Mouse (Mus musculus) E14TG2a.4 (cell line): Measurements from ENCODE around the gene Atp6v1c2.

Experiments
- H3K27me3 ChIP-seq: 2 replicates; pipeline ENCODE4 v1.6.1; 2014; ENCODE audit warnings: low read length, control low read depth; ENCODE audit not compliant: insufficient read depth
- H3K36me3 ChIP-seq: 2 replicates; pipeline ENCODE4 v1.6.1; 2014; ENCODE audit warnings: low read length, control low read depth; ENCODE audit not compliant: insufficient read depth
- H3K4me1 ChIP-seq: replicated peaks from 2 replicates; pipeline ENCODE4 v1.6.1; 2014; ENCODE audit warnings: low read depth, low read length, control low read depth
- H3K4me3 ChIP-seq: replicated peaks from 2 replicates; pipeline ENCODE4 v1.5.1; 2014; ENCODE audit warnings: mild to moderate bottlenecking, low read length
- H3K9me3 ChIP-seq: 2 replicates; pipeline ENCODE4 v1.6.1; 2014; ENCODE audit warnings: low read length, control low read depth
- CTCF ChIP-seq: conservative IDR thresholded peaks from 2 replicates; pipeline ENCODE4 v1.5.1; 2014; ENCODE audit warnings: low read length
- NANOG ChIP-seq: IDR thresholded peaks from 2 replicates; pipeline ENCODE4 v1.6.1; 2014; ENCODE audit warnings: borderline replicate concordance, low read length, mixed read lengths
- POU5F1 ChIP-seq: IDR thresholded peaks from 2 replicates; pipeline ENCODE4 v1.6.1; 2014; ENCODE audit warnings: low read length, borderline replicate concordance

Atp6v1c2 gene

GRCm38 (mm10) chr12:17347327-17348047 is 18.3 kb upstream of the Atp6v1c2 start:
- Histone ChIP-seq H3K9me3 (no peaks in the 10 kb centered on the region), H3K4me1 (peaks cover 34% of the 10 kb centered on the region), H3K36me3 (peaks cover 28% of the 10 kb centered on the region), H3K27me3 (no peaks in the 10 kb centered on the region), H3K4me3 (peak overlapping the region; percentile 91)
- no peak for TF ChIP-seq CTCF
- no peak for TF ChIP-seq POU5F1
- no peak for TF ChIP-seq NANOG

GRCm38 (mm10) chr12:17339114-17339905 is 10.2 kb upstream of the Atp6v1c2 start:
- H3K4me3 ChIP-seq = no peak overlapping the region

GRCm38 (mm10) chr12:17338338-17338737 is 9.2 kb upstream of the Atp6v1c2 start:
- Histone ChIP-seq H3K27me3 (no peaks in the 10 kb centered on the region; the same call in 1 of the 2 replicates), H3K9me3 (no peaks in the 10 kb centered on the region), H3K4me3 (no peak overlapping the region), H3K36me3 (no peaks in the 10 kb centered on the region), H3K4me1 (no peaks in the 10 kb centered on the region; the same call in 1 of the 2 replicates)
- no peak for TF ChIP-seq POU5F1
- TF ChIP-seq NANOG = no peak
- TF ChIP-seq CTCF = no peak

More at GRCm38 (mm10) chr12:17339114-17339905, 10.2 kb upstream of the Atp6v1c2 start:
- H3K36me3 ChIP-seq = no peaks in the 10 kb centered on the region
- H3K9me3 ChIP-seq = no peaks in the 10 kb centered on the region
- TF ChIP-seq POU5F1 = no peak
- TF ChIP-seq CTCF = peak; percentile 33
- no peaks in the 10 kb centered on the region; the same call in 1 of the 2 replicates for H3K4me1 ChIP-seq
- no peaks in the 10 kb centered on the region; the same call in 1 of the 2 replicates for H3K27me3 ChIP-seq

- Histone ChIP-seq H3K4me1 (no peaks in the 10 kb centered on the region; the same call in 1 of the 2 replicates), H3K9me3 (no peaks in the 10 kb centered on the region), H3K27me3 (peaks cover 19% of the 10 kb centered on the region), H3K36me3 (no peaks in the 10 kb centered on the region), H3K4me3 (no peak overlapping the region)
- TF ChIP-seq CTCF = no peak
- no peak for TF ChIP-seq NANOG
- no peak for TF ChIP-seq POU5F1
Observed at GRCm38 (mm10) chr12:17333459-17333858, 4.3 kb upstream of the Atp6v1c2 start.

GRCm38 (mm10) chr12:17324549-17325470 is 4.3 kb downstream of the Atp6v1c2 start:
- H3K27me3 ChIP-seq = peaks cover 62% of the 10 kb centered on the region
- H3K4me1 ChIP-seq = peaks cover 15% of the 10 kb centered on the region
- H3K9me3 ChIP-seq = no peaks in the 10 kb centered on the region
- H3K4me3 ChIP-seq = peak overlapping the region; percentile 77
- no peaks in the 10 kb centered on the region for H3K36me3 ChIP-seq
- TF ChIP-seq POU5F1 (no peak), NANOG (no peak), CTCF (no peak)

GRCm38 (mm10) chr12:17318453-17318852 is 10.7 kb downstream of the Atp6v1c2 start:
- Histone ChIP-seq H3K4me3 (no peak overlapping the region), H3K4me1 (peaks cover 9% of the 10 kb centered on the region), H3K36me3 (no peaks in the 10 kb centered on the region), H3K9me3 (no peaks in the 10 kb centered on the region), H3K27me3 (peaks cover 19% of the 10 kb centered on the region)
- TF ChIP-seq CTCF = no peak
- TF ChIP-seq POU5F1 = no peak
- TF ChIP-seq NANOG = no peak

GRCm38 (mm10) chr12:17317970-17318369 is 11.2 kb downstream of the Atp6v1c2 start:
- H3K9me3 ChIP-seq = no peaks in the 10 kb centered on the region
- TF ChIP-seq POU5F1 (no peak), NANOG (no peak), CTCF (no peak)
- no peak overlapping the region for H3K4me3 ChIP-seq
- peaks cover 9% of the 10 kb centered on the region for H3K4me1 ChIP-seq
- no peaks in the 10 kb centered on the region for H3K36me3 ChIP-seq
- peaks cover 14% of the 10 kb centered on the region for H3K27me3 ChIP-seq
